Mouse (Mus musculus) limb, embryonic 14.5 days (tissue): ENCODE measurements at regions not wholly inside any gene's neighbourhood (a gene's known extent, or its start where the extent isn't known, plus 50 kb on each side); places are given as distances from the start of the nearest gene placed in this dataset.

Experiments
- ATAC-seq: fragments of 200-750 bp; cut with Nextera tagmentation; 2 replicates; pipeline ENCODE4 v1.8.0; 2017; ENCODE audit warnings: low read depth, moderate number of reproducible peaks, moderate TSS enrichment; ENCODE audit not compliant: low FRiP score
- DNase-seq: peaks from one replicate; pipeline ENCODE4 v3.0.0-alpha.2; 2015; ENCODE audit warnings: low spot score
- H3K27ac ChIP-seq: fragments of 300-500 bp; sonication (generic); replicated peaks from 2 replicates; pipeline ENCODE4 v1.5.1; 2014; ENCODE audit warnings: low read depth, mild to moderate bottlenecking, low read length, moderate library complexity, mixed read lengths
- H3K27me3 ChIP-seq: fragments of 300-500 bp; sonication (generic); 2 replicates; pipeline ENCODE4 v1.6.1; 2014; ENCODE audit warnings: low read length, mixed read lengths; ENCODE audit not compliant: control insufficient read depth, insufficient read depth
- H3K36me3 ChIP-seq: fragments of 300-500 bp; sonication (generic); 2 replicates; pipeline ENCODE4 v1.6.1; 2014; ENCODE audit warnings: mild to moderate bottlenecking, low read length, moderate library complexity, mixed read lengths; ENCODE audit not compliant: control insufficient read depth, insufficient read depth
- H3K4me1 ChIP-seq: fragments of 300-500 bp; sonication (generic); 2 replicates; pipeline ENCODE4 v1.6.1; 2014; ENCODE audit warnings: antibody characterized with exemption, low read length, mixed read lengths; ENCODE audit not compliant: control insufficient read depth, insufficient read depth
- H3K4me2 ChIP-seq: fragments of 300-500 bp; sonication (generic); replicated peaks from 2 replicates; pipeline ENCODE4 v1.6.1; 2014; ENCODE audit warnings: low read depth, mild to moderate bottlenecking, low read length, moderate library complexity; ENCODE audit not compliant: severe bottlenecking
- H3K4me3 ChIP-seq: fragments of 300-500 bp; sonication (generic); replicated peaks from 2 replicates; pipeline ENCODE4 v1.5.1; 2014; ENCODE audit warnings: low read length
- H3K9ac ChIP-seq: fragments of 300-500 bp; sonication (generic); 2 replicates; pipeline ENCODE4 v1.6.1; 2014; ENCODE audit warnings: mild to moderate bottlenecking, low read depth, low read length, moderate library complexity; ENCODE audit not compliant: severe bottlenecking
- H3K9me3 ChIP-seq: fragments of 300-500 bp; sonication (generic); 2 replicates; pipeline ENCODE4 v1.6.1; 2016; ENCODE audit warnings: low read length; ENCODE audit not compliant: control insufficient read depth
- POLR2A ChIP-seq: fragments of 200-500 bp; IDR thresholded peaks from 2 replicates; pipeline ENCODE4 v1.8.0; 2012; ENCODE audit warnings: inconsistent platforms, mild to moderate bottlenecking, moderate library complexity, borderline replicate concordance; ENCODE audit not compliant: insufficient read depth, insufficient read length; ENCODE audit errors: extremely low read depth
- WGBS: fragments of 180-500 bp; shearing (Covaris S2); extraction: QIAGEN DNeasy Blood & Tissue Kit; methylation state at CpG from one replicate; pipeline ENCODE4 v1.1.7; 2014; 5-methylcytosine and 5-hydroxymethylcytosine counted together

DNA sequence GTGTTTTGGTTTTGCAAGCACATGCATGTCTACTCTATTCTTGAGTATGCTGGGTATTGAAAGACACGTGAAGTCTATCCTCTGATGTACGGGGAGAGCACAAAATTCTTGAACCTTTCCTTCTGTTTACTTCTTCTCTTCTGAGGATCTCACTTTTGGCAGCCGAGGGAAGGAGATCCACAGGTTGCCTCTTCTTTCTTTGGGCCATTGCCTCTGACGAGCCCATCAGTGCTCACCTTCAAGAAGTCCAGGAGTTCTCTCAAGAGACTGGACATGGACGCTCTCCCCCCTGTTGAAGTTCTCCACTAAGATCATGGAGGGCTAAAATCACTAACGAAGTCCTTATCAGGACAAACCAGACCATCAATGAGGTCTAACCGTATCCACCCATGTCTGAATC, 318.8 kb downstream of the Cd83 start:
- Histone ChIP-seq H3K4me2 (no peak overlapping the region), H3K4me3 (no peak overlapping the region), H3K9ac (no peak overlapping the region), H3K27ac (no peak overlapping the region), H3K36me3 (no peaks in the 10 kb centered on the region), H3K4me1 (peaks cover 13% of the 10 kb centered on the region), H3K27me3 (0 out of 2 replicates have a peak, but pooled peaks cover 7% of the 10 kb centered on the region), H3K9me3 (no peaks in the 10 kb centered on the region)
- WGBS, result 93% methylated on average over 7 of the region's 7 CpGs
- ATAC-seq, result no peak
- no peak for TF ChIP-seq POLR2A
- DNase-seq, result no peak

DNA sequence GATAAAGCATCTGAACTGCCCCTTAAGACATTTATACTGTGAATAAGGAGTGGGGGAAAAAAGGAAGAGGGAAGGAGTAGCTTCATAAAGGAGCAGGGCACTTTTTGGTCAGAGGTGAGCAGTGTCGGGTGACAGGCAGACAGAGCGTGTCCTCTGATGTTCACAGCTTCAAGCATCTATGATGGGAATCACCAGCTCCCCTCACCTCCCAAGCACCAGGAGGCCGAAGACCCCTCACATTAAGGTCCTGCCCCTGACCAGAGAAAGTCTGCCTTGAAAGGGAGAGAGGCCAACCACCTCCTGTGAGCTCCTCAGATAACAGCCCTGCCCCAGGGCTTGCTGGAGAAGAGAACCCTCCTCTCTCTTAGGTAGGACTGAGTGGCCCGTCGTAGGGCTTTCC, 320.6 kb downstream of the Cd83 start:
- no peak for DNase-seq
- no peak overlapping the region for H3K27ac ChIP-seq
- 53% methylated on average over 5 of the region's 5 CpGs for whole genome bisulfite sequencing
- H3K9ac ChIP-seq, result no peak overlapping the region
- H3K4me2 ChIP-seq, result no peak overlapping the region
- ATAC-seq, result no peak
- 0 out of 2 replicates have a peak, but pooled peaks cover 7% of the 10 kb centered on the region for H3K27me3 ChIP-seq
- H3K4me1 ChIP-seq, result peaks cover 13% of the 10 kb centered on the region
- TF ChIP-seq POLR2A, result no peak
- no peaks in the 10 kb centered on the region for H3K9me3 ChIP-seq
- H3K4me3 ChIP-seq, result no peak overlapping the region
- H3K36me3 ChIP-seq, result no peaks in the 10 kb centered on the region

GRCm38 (mm10) chr13:44108695-44109094, 324.1 kb downstream of the Cd83 start:
- no peaks in the 10 kb centered on the region for H3K9me3 ChIP-seq
- no peak overlapping the region for H3K4me2 ChIP-seq
- H3K27me3 ChIP-seq, result no peaks in the 10 kb centered on the region
- H3K9ac ChIP-seq, result no peak overlapping the region
- ATAC-seq (no peak), DNase-seq (no peak)
- H3K4me3 ChIP-seq, result no peak overlapping the region
- H3K4me1 ChIP-seq, result peaks cover 6% of the 10 kb centered on the region; the same call in 1 of the 2 replicates
- TF ChIP-seq POLR2A, result no peak
- 53% methylated on average over 11 of the region's 11 CpGs for WGBS
- H3K27ac ChIP-seq, result no peak overlapping the region
- H3K36me3 ChIP-seq, result no peaks in the 10 kb centered on the region

DNA sequence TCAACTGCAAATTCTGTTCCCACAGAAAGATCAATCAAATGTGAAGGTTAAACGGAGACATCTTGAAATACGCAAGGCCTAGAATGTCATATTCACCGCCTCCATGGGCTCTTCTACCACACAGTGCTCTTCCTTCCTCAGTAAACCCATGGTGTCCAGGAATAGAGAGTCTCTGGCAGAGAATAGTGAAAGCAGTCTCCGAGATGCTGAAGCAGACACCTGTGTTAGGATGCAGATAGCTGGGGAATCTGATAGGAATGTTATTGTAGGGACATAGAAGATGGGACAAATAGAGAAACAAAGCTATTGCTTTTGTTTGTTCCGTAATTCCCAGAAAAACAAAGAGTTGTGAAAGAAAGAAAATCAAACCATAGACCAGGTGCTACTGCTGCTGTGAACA, 328.5 kb downstream of the Cd83 start:
- H3K27me3 ChIP-seq, result no peaks in the 10 kb centered on the region
- no peak for DNase-seq
- WGBS, result 92% methylated on average over 5 of the region's 5 CpGs
- H3K9me3 ChIP-seq, result no peaks in the 10 kb centered on the region
- H3K27ac ChIP-seq, result no peak overlapping the region
- H3K4me3 ChIP-seq, result no peak overlapping the region
- peaks cover 10% of the 10 kb centered on the region for H3K4me1 ChIP-seq
- no peak for ATAC-seq
- H3K4me2 ChIP-seq, result no peak overlapping the region
- no peaks in the 10 kb centered on the region for H3K36me3 ChIP-seq
- no peak for TF ChIP-seq POLR2A
- no peak overlapping the region for H3K9ac ChIP-seq

- ATAC-seq (no peak), DNase-seq (no peak)
- H3K4me2 ChIP-seq, result no peak overlapping the region
- no peak overlapping the region for H3K4me3 ChIP-seq
- TF ChIP-seq POLR2A, result no peak
- WGBS, result 63% methylated on average over 5 of the region's 5 CpGs
- H3K9ac ChIP-seq, result no peak overlapping the region
- peaks cover 7% of the 10 kb centered on the region for H3K4me1 ChIP-seq
- no peaks in the 10 kb centered on the region for H3K36me3 ChIP-seq
- H3K27ac ChIP-seq, result no peak overlapping the region
- no peaks in the 10 kb centered on the region for H3K9me3 ChIP-seq
- H3K27me3 ChIP-seq, result no peaks in the 10 kb centered on the region
These were observed 330.3 kb downstream of the Cd83 start for GRCm38 (mm10) chr13:44114856-44115255.

DNA sequence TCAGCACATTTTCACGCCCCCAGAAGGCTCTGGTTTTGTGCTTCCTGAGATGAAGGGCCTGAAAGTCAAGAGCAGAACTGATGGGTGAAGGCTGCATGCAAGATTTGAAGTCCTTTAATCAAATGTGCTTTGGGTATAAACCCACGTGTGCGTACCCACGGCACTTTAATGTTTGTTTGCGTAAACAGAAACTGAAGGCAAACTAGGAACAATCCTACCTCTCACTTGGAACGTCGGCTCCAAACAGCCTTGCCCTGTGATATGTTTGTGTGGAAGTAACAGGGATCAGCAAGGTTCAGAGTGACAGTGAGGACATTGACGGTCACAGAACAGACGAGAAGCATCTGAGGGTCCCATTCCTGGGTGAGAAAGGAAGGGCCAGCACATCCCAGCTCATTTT, 333.3 kb downstream of the Cd83 start:
- Histone ChIP-seq H3K9ac (no peak overlapping the region), H3K27me3 (no peaks in the 10 kb centered on the region), H3K9me3 (no peaks in the 10 kb centered on the region), H3K4me3 (no peak overlapping the region), H3K4me2 (no peak overlapping the region), H3K36me3 (no peaks in the 10 kb centered on the region), H3K27ac (no peak overlapping the region), H3K4me1 (peaks cover 8% of the 10 kb centered on the region)
- ATAC-seq, result no peak
- no peak for DNase-seq
- TF ChIP-seq POLR2A, result no peak
- 71% methylated on average over 9 of the region's 9 CpGs for WGBS
